Mouse (Mus musculus): ENCODE data around the gene Spo11.

Gene Spo11

DNA sequence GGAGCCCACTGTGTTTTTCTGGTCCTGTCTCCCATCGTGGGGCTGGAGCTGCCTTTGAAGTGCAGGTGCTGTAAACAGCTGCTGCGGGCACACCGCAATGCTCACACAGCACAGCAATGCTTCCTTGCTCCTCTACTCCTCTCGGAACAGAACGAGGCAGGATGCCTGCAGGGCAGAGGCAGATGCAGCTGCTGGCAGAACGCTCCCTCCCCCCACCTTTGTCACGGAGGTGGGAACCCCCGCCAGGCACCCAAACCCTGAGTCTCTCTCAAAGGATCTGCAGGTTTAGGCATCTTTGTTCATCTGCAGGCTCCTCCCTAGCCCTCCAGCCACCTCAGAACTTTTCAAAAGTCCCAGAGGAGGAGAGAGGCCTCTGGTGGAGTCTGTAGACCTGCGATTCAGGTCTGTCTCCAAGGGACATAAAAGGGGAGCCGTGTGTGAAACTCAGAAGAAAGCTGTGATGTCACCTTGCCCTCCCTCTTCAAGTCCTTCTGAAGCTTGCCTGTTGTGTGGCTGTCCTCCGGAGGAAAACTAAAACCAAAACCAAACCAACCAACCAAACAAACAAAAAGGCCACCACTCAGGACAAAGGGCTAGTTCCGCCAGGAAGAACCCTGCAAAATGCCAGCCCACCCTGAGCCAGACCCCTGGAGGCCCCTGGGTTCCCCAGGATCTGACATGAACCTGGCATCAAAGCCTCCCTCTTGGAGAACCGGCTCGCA is at the start of gene Spo11:
Spo11 (plus strand) TSS at position 292 of the 722 bp plus-strand sequence.
- no peak for DNase-seq

GRCm38 (mm10) chr2:172929905-172930436 is 47.5 kb upstream of the Spo11 start:
- no peak for DNase-seq

GRCm38 (mm10) chr2:172931137-172931898 is 46.2 kb upstream of the Spo11 start:
- no peak for DNase-seq

GRCm38 (mm10) chr2:172933631-172934419 is 43.7 kb upstream of the Spo11 start:
- no peak for DNase-seq

- DNase-seq, result no peak
Observed at GRCm38 (mm10) chr2:172934420-172934788, 43.1 kb upstream of the Spo11 start.

DNA sequence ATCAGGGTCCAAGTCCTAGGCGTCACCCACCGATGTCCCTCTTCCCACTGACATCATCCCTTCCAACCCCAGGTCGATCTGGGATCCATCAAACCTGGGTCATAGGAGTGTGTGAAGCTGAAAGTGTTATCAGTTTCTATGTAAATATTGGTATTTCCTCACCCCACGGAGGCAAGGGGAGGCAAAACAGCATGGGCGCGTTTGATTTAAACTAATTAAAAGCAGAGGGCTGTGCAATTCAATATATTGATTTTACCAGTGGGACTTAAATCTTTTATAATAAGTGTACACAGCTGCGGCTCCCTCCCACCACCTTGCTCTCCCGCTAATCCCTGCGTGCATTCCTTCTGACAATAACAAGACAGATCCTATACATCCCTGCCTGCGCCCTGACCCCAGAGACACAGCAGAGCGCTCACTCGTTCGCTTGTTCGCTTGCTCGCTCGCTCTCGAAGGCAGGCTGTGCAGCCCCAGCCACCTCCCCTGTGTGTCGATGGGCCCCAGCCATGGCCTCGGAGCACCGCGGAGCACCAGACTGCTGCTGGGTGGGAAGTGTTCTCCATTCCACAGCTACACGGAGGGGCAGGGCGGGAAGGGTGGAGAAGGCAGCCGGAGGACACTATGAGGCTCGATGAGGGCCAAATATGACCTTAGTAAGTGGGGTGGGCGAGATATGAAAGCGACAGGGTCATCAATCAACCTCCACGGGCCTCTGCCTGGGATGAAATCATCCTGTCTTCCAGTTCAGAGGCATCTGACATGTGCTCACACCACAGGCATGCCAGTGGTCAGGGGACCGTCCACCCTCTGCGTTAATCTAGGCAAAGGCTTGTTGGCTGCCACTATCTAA is 42.4 kb upstream of the Spo11 start:
- DNase-seq, result no peak

DNA sequence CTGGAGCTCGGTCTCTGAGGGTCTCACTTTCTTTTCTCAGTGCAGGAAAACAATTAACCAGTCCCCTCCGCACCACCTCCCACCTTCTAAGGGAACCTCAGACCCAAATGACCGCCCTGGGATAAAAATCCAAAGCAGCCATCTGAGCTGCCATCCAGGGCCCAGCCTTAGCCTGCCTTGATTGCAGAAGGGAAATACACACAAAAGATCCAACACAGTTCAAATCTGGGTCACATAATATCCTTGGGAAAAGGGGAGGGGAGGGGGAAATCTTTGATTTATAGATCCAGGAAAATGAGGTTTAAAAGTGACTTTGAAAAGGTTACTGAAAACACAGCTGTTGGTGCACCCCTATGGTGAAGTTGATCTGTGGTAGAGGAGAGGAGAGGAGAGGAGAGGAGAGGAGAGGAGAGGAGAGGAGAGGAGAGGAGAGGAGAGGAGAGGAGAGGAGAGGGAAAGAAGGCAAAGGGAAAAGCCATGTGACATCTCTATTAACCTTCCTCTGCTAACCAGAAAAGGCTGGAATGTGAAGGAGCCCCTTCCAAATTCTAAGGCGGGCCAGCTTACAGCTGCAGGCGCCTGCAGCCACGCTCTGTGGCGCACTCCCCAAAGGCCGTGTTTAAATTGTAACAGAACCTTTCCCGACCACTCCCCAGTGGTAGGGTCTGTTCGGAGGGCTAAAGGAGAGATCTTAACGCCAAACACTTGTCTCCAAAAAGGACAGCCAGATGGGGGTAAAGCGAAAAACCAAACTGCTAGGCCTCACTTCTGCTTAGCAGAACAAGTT is 41.5 kb upstream of the Spo11 start:
- no peak for DNase-seq

DNA sequence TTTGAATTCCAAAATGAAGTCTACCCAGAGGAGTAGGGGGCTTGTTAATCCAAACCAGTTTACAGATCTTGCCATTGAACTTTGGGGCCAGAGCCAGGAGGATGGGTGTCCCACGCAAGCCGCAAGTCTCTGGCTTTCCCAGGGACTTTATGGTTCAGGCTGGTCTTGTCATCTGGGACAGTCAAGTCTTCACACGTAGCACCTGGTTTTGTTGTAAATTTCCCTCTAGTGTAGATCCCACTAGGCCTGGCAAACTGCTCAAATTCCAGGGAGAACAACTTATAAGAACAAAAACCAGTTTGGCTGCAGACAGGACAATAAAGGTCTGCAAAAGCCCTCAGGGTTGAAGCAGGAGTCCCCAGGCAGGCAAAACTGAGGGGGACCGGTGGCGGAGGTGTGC is 40.7 kb upstream of the Spo11 start:
- no peak for DNase-seq

DNA sequence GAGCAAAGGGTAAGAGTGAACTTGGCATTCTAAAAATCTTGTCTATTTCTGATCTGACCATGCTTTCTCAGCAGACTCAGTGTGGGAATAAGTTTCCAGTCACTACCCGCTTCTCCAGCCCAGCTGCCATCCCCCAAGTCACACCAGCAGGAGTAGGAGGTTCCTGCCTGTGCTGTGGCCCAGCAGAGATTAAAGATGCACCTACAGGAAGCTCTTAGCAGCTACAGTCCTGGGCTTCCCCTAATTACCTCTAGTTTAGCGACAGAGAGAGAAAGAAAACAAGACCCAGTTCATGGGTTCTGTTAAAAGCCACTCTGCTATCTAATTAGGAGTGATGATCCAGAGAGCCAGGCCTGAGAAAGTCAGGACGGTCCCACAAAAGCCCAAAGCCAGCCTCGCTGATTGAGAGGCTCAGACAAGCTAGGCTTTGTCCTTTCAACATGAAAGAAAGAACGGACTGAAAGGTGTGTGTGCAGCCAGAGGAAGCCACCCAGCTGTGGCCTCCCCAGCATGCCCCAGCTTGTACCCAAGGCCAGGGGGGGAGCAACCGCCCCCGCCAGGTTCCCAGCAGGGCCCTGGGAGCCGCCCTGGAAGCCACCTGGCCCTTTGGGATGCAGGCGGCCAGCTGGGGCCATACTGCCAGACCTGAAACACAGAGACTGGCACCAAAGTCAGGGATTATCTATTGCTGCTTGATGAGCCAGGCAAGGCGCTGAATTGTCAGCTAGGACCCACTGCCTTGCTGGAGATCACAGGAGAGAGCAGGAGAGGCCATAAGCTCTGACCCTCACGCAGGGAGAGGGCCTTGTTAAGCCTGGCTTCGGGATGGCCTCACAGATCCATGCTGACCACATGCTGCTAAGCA is 39.9 kb upstream of the Spo11 start:
- no peak for DNase-seq

DNA sequence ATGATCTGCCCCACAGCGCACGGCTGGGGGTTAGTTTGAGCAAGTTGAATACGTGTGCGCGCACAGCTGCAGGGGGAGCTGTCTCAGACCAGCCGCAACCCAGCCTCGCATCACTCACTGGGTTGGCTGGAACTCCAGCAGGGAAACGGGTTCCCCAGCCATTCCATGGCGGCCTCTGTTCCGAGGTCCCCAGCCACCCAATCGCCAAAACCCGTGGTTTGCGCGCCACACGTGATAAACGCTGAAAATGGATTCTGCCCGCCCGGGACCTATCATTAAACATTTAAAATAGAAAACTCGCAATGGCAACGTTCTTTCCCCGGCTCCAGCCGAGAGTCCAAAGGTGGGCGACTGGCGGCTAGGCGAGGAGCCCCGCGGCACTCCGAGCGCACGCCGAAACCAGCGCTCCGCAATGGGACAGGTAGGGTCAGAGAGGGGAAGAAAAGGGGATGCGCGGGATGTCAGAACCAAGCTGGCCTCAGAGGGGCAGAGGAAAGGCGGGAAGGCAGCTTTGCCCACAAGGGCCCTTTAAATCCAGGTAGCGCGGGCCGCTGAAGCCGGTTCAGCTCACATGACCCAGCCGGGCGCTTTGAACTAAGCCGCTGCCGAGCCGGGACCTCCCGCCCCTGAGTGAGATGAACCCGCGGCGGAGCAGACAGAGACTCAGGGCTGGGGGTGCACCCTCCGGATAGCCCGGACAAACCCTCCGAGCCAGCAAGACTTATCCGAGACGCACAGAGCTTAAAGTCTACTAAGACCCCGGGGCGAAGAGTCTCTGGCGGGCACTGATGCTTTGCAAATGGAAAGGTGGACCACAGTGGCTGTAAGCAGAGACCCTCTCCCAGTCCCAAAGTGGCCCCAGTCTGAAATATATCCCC is 38.5 kb upstream of the Spo11 start:
- no peak for DNase-seq

DNA sequence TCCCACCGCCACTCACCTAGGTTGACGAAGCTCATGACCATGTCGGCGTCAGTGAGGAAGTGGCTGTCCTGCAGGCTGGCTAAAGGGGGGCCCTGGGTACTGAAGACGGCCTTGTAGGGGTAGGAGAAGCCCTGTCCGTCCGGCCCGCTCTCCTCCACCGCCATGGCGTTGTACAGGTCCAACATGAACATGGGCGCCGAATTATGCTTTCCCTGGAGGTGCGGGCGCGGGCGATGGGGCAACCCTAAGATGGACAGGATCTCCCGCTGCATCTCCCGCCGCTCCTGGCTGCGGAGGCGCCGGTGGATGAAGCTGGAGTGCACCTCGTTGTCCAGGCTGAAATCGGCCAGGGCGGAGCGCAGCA is 37.9 kb upstream of the Spo11 start:
- DNase-seq, result no peak

GRCm38 (mm10) chr2:172940003-172940798 is 37.3 kb upstream of the Spo11 start, which contains the start of gene Bmp7:
Gene Bmp7, minus strand, starts transcription at chr2:172940321.
- no peak for DNase-seq

GRCm38 (mm10) chr2:172940799-172941163 is 36.7 kb upstream of the Spo11 start:
- no peak for DNase-seq

DNA sequence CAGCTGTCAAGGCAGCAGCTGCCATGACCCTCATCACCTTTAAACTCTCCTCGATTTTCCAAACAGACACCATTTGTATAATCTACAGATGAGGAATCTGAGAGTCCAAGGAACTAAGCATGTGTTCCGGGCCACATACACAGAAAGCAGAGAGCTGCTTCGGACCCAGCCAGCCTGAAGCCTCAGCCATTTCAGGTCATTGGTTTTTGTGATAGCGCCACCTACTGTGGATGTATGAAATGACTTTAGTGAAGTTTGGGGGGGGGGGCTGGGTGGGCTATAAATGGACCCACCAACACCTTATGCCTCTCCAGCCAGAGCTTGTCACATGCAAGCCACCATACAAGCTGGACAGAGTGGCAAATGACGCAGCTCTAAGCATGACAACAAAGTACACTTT is 28.4 kb upstream of the Spo11 start:
- DNase-seq, result no peak

- no peak for DNase-seq
Observed at GRCm38 (mm10) chr2:172950119-172950676, 27.3 kb upstream of the Spo11 start.

GRCm38 (mm10) chr2:172950722-172951121 is 26.8 kb upstream of the Spo11 start:
- no peak for DNase-seq

DNA sequence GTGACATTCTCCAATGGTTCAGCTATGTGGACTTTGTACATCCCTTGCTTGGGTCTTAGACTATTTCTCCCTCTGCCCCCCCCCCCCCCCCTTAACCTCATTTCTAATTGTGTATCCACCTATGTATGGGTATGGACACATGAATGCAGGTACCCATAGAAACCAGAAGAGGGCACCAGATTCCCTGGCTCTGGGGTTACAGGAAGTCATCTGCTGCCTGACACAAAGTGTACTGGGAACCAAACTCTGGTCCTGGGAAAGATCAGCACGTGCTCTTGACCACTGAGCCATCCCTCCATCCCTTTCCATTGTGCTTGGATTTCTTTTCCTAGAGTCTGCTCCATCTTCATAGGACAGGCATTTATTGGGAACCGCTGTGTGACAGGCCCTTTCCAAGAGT is 25.5 kb upstream of the Spo11 start:
- DNase-seq, result no peak

GRCm38 (mm10) chr2:172958579-172958978 is 18.9 kb upstream of the Spo11 start:
- no peak for DNase-seq

Measured in cerebellum, adult 18-20 months (tissue).